Mouse (Mus musculus) myocyte (in vitro differentiated cells): ENCODE results near the gene Gm9833. TPM values are rescaled to one million over a fixed set of nuclear protein-coding genes. Genes with fewer than 3 reads are reported as not detected.

ENCODE experiments used
- H3K27me3 ChIP-seq: one replicate; pipeline ENCODE4 v1.6.1; 2011; ENCODE audit not compliant: control insufficient read depth, insufficient read depth, insufficient read length
- H3K36me3 ChIP-seq: one replicate; pipeline ENCODE4 v1.6.1; 2011; ENCODE audit not compliant: control insufficient read depth, insufficient read depth
- H3K4me2 ChIP-seq: one replicate; pipeline ENCODE4 v1.6.1; 2011; ENCODE audit warnings: low read depth, control low read depth
- H3K4me3 ChIP-seq: one replicate; pipeline ENCODE4 v1.5.1; 2011; ENCODE audit warnings: mild to moderate bottlenecking, control low read depth, moderate library complexity
- H3K79me2 ChIP-seq: one replicate; pipeline ENCODE4 v1.6.1; 2011; ENCODE audit not compliant: control insufficient read depth, insufficient read depth
- H3ac ChIP-seq: one replicate; pipeline ENCODE4 v1.6.1; 2011; ENCODE audit not compliant: control insufficient read depth, insufficient read length
- CEBPB ChIP-seq: IDR thresholded peaks from 2 replicates; pipeline ENCODE4 v1.6.1; 2011; ENCODE audit warnings: mild to moderate bottlenecking, moderate library complexity; ENCODE audit not compliant: poor library complexity, insufficient read depth, severe bottlenecking
- E2F4 ChIP-seq: IDR thresholded peaks from one replicate; pipeline ENCODE4 v1.6.1; 2011; ENCODE audit warnings: mild to moderate bottlenecking, control low read depth, moderate library complexity; ENCODE audit not compliant: insufficient read depth
- MAX ChIP-seq: IDR thresholded peaks from one replicate; pipeline ENCODE4 v1.6.1; 2011; ENCODE audit warnings: low read depth, mild to moderate bottlenecking, control low read depth
- MYOD1 ChIP-seq, 3 experiments: IDR thresholded peaks; one replicate each; pipeline ENCODE4 v1.6.1; 2011; ENCODE audit warnings: control low read depth in 2 of 3, low read depth in 2 of 3, mild to moderate bottlenecking in 2 of 3, moderate library complexity in 1 of 3; ENCODE audit not compliant: insufficient read length in 2 of 3, control insufficient read depth in 1 of 3
- MYOG ChIP-seq, 3 experiments: IDR thresholded peaks; one replicate each; pipeline ENCODE4 v1.6.1; 2011; ENCODE audit warnings: control low read depth in 2 of 3, low read depth in 2 of 3, mild to moderate bottlenecking in 2 of 3; ENCODE audit not compliant: insufficient read length in 2 of 3, control insufficient read depth in 1 of 3, insufficient read depth in 1 of 3
- POLR2A ChIP-seq: IDR thresholded peaks from one replicate; pipeline ENCODE4 v1.6.1; 2011; ENCODE audit warnings: low read depth, mild to moderate bottlenecking, control low read depth, moderate library complexity; ENCODE audit not compliant: insufficient read length
- POLR2AphosphoS2 ChIP-seq: IDR thresholded peaks from one replicate; pipeline ENCODE4 v1.6.1; 2011; ENCODE audit warnings: low read depth, control low read depth; ENCODE audit not compliant: insufficient read length
- REST ChIP-seq: IDR thresholded peaks from one replicate; pipeline ENCODE4 v1.6.1; 2011; ENCODE audit warnings: mild to moderate bottlenecking, control low read depth, moderate library complexity; ENCODE audit not compliant: insufficient read depth, insufficient read length
- SRF ChIP-seq: IDR thresholded peaks from one replicate; pipeline ENCODE4 v1.6.1; 2011; ENCODE audit warnings: low read depth; ENCODE audit not compliant: control insufficient read depth, insufficient read length
- TCF12 ChIP-seq: IDR thresholded peaks from one replicate; pipeline ENCODE4 v1.6.1; 2011; ENCODE audit warnings: mild to moderate bottlenecking, control low read depth; ENCODE audit not compliant: poor library complexity, insufficient read depth, severe bottlenecking
- TCF3 ChIP-seq: IDR thresholded peaks from one replicate; pipeline ENCODE4 v1.6.1; 2011; ENCODE audit warnings: low read depth, control low read depth; ENCODE audit not compliant: insufficient read length
- USF1 ChIP-seq: IDR thresholded peaks from one replicate; pipeline ENCODE4 v1.6.1; 2011; ENCODE audit warnings: low read depth, mild to moderate bottlenecking, control low read depth, moderate library complexity
- polyA plus RNA-seq: library from polyadenylated mRNA; unstranded; fragments of >200 nt; fragmentation: generic; extraction: Trizol; gene quantifications from one replicate; pipeline ENCODE4 v1.2.1, GENCODE M21; 2012; ENCODE audit warnings: missing spikeins

Gm9833 gene
- polyA plus RNA-seq, 1 experiment: 5.0 TPM

DNA sequence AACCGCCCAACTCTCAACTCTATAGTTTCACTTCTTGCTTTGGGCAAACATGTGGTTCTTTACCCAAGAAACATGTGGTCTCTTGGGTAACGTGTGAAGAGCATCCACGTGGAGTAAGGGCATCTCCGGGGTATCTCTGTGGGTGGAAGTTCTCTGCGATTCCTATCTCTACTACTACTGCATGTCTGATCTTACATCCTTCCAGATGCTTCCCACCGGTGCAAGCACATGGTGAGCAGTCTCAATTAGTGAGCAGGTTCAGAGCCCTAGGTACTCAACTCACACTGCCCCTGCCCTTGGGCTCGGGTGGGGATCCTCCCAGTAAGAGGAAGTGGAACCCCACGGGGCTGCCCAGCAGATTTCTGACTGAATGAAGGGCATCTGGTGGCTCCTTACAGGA is 399 bp upstream of the Gm9833 start:
- Histone ChIP-seq H3K79me2 (no peaks in the 10 kb centered on the region), H3K27me3 (no peaks in the 10 kb centered on the region), H3K4me2 (no peak overlapping the region), H3ac (no peak overlapping the region), H3K4me3 (no peak overlapping the region), H3K36me3 (no peaks in the 10 kb centered on the region)
- TF ChIP-seq MYOG (IDR thresholded peaks at IDR 0.05; ENCODE audit: control insufficient read depth in 1 of 3, insufficient read depth in 1 of 3, insufficient read length in 2 of 3, low read depth in 2 of 3): no peak
- no peak for TF ChIP-seq REST
- TF ChIP-seq E2F4: no peak
- no peak for TF ChIP-seq POLR2A
- TF ChIP-seq POLR2AphosphoS2: no peak
- no peak for TF ChIP-seq CEBPB

DNA sequence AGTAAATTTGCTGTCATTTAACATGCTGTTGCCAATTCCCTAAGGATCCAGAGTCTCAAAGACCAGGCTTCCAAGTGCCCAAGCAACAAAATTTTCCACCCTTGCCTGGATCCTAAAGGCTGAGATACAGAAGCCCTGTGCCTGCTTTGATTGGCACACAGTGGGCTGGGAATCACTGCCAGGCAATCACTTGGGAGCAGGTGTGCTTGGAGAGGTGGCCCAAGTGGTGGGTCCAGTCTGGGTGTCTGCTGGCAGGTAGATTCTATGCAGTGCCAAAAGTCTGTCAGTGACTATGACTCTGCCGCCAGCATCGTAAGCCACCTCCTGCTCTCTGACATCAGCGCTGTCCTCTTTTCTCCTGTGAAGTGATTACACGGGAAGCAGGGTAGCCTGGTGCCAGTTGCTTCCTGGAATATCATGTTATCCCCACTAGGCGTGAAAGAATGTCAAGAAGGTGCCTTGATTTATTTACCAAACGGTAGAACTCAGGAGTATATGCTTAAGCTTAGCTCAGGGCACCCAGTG is 3.8 kb downstream of the Gm9833 start:
- TF ChIP-seq TCF3: no peak
- no peak for TF ChIP-seq POLR2A
- no peak for TF ChIP-seq REST
- no peak for TF ChIP-seq E2F4
- no peak for TF ChIP-seq USF1
- no peak for TF ChIP-seq TCF12
- no peak for TF ChIP-seq POLR2AphosphoS2
- TF ChIP-seq SRF: no peak
- no peak for TF ChIP-seq MYOG (IDR thresholded peaks at IDR 0.05; ENCODE audit: control insufficient read depth in 1 of 3, insufficient read depth in 1 of 3, insufficient read length in 2 of 3, low read depth in 2 of 3)
- no peak for TF ChIP-seq MYOD1 (IDR thresholded peaks at IDR 0.05; ENCODE audit: control insufficient read depth in 1 of 3, insufficient read length in 2 of 3, low read depth in 2 of 3)
- no peak for TF ChIP-seq MAX
- no peak for TF ChIP-seq CEBPB
- Histone ChIP-seq H3K79me2 (no peaks in the 10 kb centered on the region), H3ac (no peak overlapping the region), H3K4me3 (no peak overlapping the region), H3K36me3 (no peaks in the 10 kb centered on the region), H3K4me2 (no peak overlapping the region), H3K27me3 (no peaks in the 10 kb centered on the region)

- Histone ChIP-seq H3K79me2 (no peaks in the 10 kb centered on the region), H3K4me3 (no peak overlapping the region), H3ac (no peak overlapping the region), H3K4me2 (no peak overlapping the region), H3K27me3 (no peaks in the 10 kb centered on the region), H3K36me3 (no peaks in the 10 kb centered on the region)
- no peak for TF ChIP-seq CEBPB
- TF ChIP-seq MAX: no peak
- TF ChIP-seq MYOD1 (IDR thresholded peaks at IDR 0.05; ENCODE audit: control insufficient read depth in 1 of 3, insufficient read length in 2 of 3, low read depth in 2 of 3): no peak
- TF ChIP-seq POLR2A: no peak
- no peak for TF ChIP-seq USF1
- TF ChIP-seq TCF12: no peak
- no peak for TF ChIP-seq POLR2AphosphoS2
- no peak for TF ChIP-seq SRF
- no peak for TF ChIP-seq REST
- no peak for TF ChIP-seq MYOG (IDR thresholded peaks at IDR 0.05; ENCODE audit: control insufficient read depth in 1 of 3, insufficient read depth in 1 of 3, insufficient read length in 2 of 3, low read depth in 2 of 3)
- no peak for TF ChIP-seq E2F4
- no peak for TF ChIP-seq TCF3
Observed at GRCm38 (mm10) chr3:10092499-10092898, 4.6 kb downstream of the Gm9833 start.

DNA sequence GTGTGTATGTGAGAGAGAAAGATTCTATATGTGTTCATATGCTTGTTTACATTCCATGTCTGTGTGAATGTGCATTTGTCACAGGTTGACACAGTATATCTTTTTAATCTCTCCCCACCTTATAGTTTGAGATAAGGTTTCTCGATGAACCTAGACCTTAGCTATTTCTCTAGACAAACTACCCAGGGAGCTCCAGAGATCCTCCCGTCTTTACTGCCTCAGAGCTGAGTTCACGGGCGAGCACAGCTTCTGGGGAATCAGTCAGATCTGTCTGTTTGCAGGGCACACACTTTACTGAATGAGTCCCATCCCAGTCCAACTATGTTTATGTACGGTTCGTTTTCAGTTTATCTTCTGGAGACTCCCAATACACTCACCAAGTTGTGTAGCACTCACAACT is 5.0 kb downstream of the Gm9833 start:
- no peaks in the 10 kb centered on the region for H3K36me3 ChIP-seq
- TF ChIP-seq MYOG (IDR thresholded peaks at IDR 0.05; ENCODE audit: control insufficient read depth in 1 of 3, insufficient read depth in 1 of 3, insufficient read length in 2 of 3, low read depth in 2 of 3) (no peak), TCF3 (no peak), REST (no peak), TCF12 (no peak), CEBPB (no peak), USF1 (no peak), POLR2AphosphoS2 (no peak), SRF (no peak), POLR2A (no peak), MAX (no peak), MYOD1 (IDR thresholded peaks at IDR 0.05; ENCODE audit: control insufficient read depth in 1 of 3, insufficient read length in 2 of 3, low read depth in 2 of 3) (no peak), E2F4 (no peak)
- H3K4me3 ChIP-seq: no peak overlapping the region
- no peak overlapping the region for H3K4me2 ChIP-seq
- no peaks in the 10 kb centered on the region for H3K79me2 ChIP-seq
- no peak overlapping the region for H3ac ChIP-seq
- no peaks in the 10 kb centered on the region for H3K27me3 ChIP-seq
